Mouse (Mus musculus) midbrain, embryonic 12.5 days (tissue): ENCODE data around the gene Akap11. TPM values are rescaled to one million over a fixed set of nuclear protein-coding genes. Genes with fewer than 3 reads are reported as not detected.

Experiments
- ATAC-seq: fragments of 200-750 bp; cut with Nextera tagmentation; 2 replicates; pipeline ENCODE4 v1.8.0; 2017; ENCODE audit warnings: low read depth, moderate TSS enrichment, moderate library complexity; ENCODE audit not compliant: low FRiP score
- H3K27ac ChIP-seq: fragments of 300-500 bp; sonication (generic); replicated peaks from 2 replicates; pipeline ENCODE4 v1.5.1; 2016; ENCODE audit warnings: mild to moderate bottlenecking
- H3K27me3 ChIP-seq: fragments of 300-500 bp; sonication (generic); 2 replicates; pipeline ENCODE4 v1.6.1; 2016; ENCODE audit warnings: mild to moderate bottlenecking
- H3K36me3 ChIP-seq: fragments of 300-500 bp; sonication (generic); 2 replicates; pipeline ENCODE4 v1.6.1; 2016
- H3K4me1 ChIP-seq: fragments of 300-500 bp; sonication (generic); 2 replicates; pipeline ENCODE4 v1.6.1; 2016
- H3K4me2 ChIP-seq: fragments of 300-500 bp; sonication (generic); replicated peaks from 2 replicates; pipeline ENCODE4 v1.6.1; 2016; ENCODE audit warnings: mild to moderate bottlenecking, moderate library complexity
- H3K4me3 ChIP-seq: fragments of 300-500 bp; sonication (generic); 2 replicates; pipeline ENCODE4 v1.5.1; 2016; ENCODE audit warnings: mild to moderate bottlenecking
- H3K9ac ChIP-seq: fragments of 300-500 bp; sonication (generic); replicated peaks from 2 replicates; pipeline ENCODE4 v1.6.1; 2016; ENCODE audit warnings: mild to moderate bottlenecking, moderate library complexity
- H3K9me3 ChIP-seq: fragments of 300-500 bp; sonication (generic); 2 replicates; pipeline ENCODE4 v1.6.1; 2016; ENCODE audit warnings: mild to moderate bottlenecking
- WGBS: fragments of 180-500 bp; shearing (Covaris S2); methylation state at CpG from one replicate; pipeline ENCODE4 v1.1.7; 2016; 5-methylcytosine and 5-hydroxymethylcytosine counted together
- polyA plus RNA-seq: library from polyadenylated mRNA; unstranded; fragments of >200 nt; fragmentation: Nextera tagmentation; extraction: Ambion mirVana; gene quantifications from 2 replicates; pipeline ENCODE4 v1.2.1, GENCODE M21; 2016

Gene Akap11
- polyA plus RNA-seq, 1 experiment from 2014 or later: 35.1 TPM

DNA sequence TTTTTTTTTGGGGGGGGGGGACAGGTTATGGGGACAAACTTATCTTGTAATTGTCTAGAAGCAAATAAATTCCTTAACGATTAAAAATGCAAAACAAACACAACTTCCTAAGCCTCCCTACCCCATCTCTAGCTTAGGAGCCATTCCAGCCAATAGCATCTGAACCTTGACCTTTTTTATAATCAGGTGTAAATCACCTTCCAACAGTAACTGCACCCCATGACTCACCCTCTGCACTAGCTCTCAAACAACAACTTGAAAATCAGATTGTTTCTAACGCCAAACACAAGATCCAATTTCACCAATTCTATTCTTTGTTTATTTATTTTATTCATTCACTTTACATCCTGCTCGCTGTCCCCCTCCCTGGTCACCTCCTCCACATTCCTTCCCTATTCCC lies 10.1 kb downstream of the Akap11 start:
- H3K4me3 ChIP-seq: no peak overlapping the region
- H3K9ac ChIP-seq: no peak overlapping the region
- WGBS: 86% methylated on average over 3 of the region's 3 CpGs
- H3K27me3 ChIP-seq: no peaks in the 10 kb centered on the region
- peaks cover 4% of the 10 kb centered on the region for H3K4me1 ChIP-seq
- no peak overlapping the region for H3K27ac ChIP-seq
- H3K9me3 ChIP-seq: no peaks in the 10 kb centered on the region
- H3K4me2 ChIP-seq: no peak overlapping the region
- peaks cover 4% of the 10 kb centered on the region for H3K36me3 ChIP-seq
- no peak for ATAC-seq

DNA sequence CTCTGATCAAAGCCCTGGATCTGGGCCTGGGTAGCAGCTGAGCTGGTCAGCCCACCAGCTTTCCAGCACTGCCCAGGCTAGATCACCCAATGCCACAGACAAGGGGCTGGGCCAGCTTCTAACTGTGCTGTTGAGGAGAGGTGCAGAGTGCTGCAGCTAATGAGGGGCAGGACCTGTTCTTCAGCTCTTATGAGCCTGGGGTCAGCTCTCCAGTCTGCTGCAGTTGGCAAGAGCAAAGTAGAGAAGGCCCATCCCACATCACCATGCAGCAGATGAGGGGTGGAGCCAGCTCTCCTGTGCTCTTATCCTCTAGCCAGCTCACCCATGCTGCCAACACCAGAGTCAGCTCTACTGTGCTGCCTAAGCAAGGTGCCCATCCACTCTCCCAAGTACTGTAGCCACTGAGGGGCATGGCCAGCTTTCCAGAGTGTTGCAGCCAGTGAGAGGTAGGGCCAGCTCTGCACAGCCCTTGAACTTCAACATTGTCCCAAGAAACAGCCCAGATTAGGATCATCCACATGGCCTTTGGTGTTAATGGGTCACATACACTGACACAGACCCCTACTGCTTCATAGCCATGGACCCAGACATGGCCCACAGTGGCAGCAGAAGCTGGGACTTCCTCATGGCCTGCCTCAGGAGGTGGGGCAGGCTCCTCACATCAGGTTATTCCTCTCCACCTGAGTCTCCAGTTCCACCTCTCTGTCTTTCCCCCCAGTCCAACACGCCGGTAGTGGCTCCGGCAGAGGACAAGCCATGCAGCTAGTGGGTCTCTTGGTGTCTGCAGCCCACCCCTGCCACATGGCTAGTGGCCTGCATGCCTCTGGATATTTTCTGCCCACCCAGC lies 10.8 kb downstream of the Akap11 start:
- Histone ChIP-seq H3K36me3 (peaks cover 4% of the 10 kb centered on the region), H3K4me1 (peaks cover 4% of the 10 kb centered on the region), H3K4me2 (no peak overlapping the region), H3K9ac (no peak overlapping the region), H3K9me3 (no peaks in the 10 kb centered on the region), H3K27me3 (no peaks in the 10 kb centered on the region), H3K27ac (no peak overlapping the region), H3K4me3 (no peak overlapping the region)
- 98% methylated on average over 3 of the region's 3 CpGs for WGBS
- no peak for ATAC-seq

DNA sequence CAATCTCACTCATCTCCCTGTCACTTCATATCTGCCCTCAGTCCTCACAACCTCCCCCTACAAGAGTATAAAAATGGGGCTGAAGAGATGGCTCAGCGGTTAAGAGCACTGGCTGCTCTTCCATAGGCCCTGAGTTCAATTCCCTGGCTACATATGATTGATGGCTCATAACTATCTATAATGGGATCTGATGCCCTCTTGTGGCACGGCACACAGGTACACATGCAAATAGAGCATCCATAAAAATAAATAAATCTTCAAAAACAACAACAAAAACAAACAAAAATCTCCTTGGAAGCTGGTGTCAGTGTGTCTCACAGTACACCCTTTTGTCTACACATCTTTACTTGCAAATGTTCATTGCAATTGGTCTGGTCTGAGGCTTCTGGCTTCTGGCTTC lies 11.5 kb downstream of the Akap11 start:
- no peak for ATAC-seq

DNA sequence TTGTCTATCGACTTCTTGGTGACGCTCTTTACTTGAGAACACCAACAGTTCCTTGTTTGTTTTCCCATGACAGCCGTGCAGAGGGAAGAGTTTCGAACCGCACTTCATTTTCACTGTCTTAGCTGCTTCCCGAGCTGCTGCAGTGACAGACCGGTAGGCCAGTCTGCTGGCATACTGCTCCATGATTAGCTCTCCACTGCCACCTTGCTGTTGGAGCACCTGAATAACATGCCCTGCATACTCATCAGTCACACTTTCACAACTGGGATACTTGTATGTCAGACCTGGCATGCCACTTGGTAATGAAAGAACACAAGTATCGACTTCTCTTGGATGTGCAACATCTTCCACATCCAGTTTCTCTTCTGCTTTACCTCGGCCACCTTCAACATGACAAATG lies 25.9 kb downstream of the Akap11 start:
- WGBS: 87% methylated on average over 9 of the region's 9 CpGs
- peaks cover 67% of the 10 kb centered on the region for H3K36me3 ChIP-seq

More for the DNA sequence above, 11.5 kb downstream of the Akap11 start:
- no peak overlapping the region for H3K9ac ChIP-seq
- no peaks in the 10 kb centered on the region for H3K9me3 ChIP-seq
- peaks cover 4% of the 10 kb centered on the region for H3K36me3 ChIP-seq
- no peak overlapping the region for H3K4me2 ChIP-seq
- 95% methylated on average over 2 of the region's 2 CpGs for WGBS
- H3K4me3 ChIP-seq: no peak overlapping the region
- H3K27ac ChIP-seq: no peak overlapping the region
- no peaks in the 10 kb centered on the region for H3K27me3 ChIP-seq
- peaks cover 4% of the 10 kb centered on the region for H3K4me1 ChIP-seq

DNA sequence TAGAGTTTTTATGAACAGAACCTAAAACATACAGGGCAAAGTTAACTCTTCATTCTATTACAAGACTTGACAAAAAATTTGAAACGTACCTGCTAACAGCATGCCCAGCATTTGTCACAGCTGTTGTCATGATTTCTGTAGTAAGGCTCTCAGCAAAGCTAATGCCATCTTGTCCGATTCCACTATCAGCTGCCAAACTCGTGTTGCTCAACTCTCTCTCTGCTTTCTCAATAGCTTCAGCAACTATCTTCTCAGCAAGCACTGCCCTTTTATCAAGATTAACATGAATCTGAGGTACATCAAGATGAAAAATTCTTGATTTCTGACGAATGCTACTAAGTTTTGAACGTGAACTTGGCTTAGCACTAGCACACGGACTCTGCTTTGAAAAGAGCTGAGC lies 26.8 kb downstream of the Akap11 start:
- Histone ChIP-seq H3K4me3 (no peak overlapping the region), H3K9ac (no peak overlapping the region), H3K27ac (no peak overlapping the region), H3K27me3 (no peaks in the 10 kb centered on the region), H3K4me1 (no peaks in the 10 kb centered on the region), H3K9me3 (no peaks in the 10 kb centered on the region), H3K4me2 (no peak overlapping the region), H3K36me3 (peaks cover 74% of the 10 kb centered on the region)
- no peak for ATAC-seq
- 92% methylated on average over 6 of the region's 6 CpGs for WGBS

More for the DNA sequence above, 25.9 kb downstream of the Akap11 start:
- Histone ChIP-seq H3K27me3 (no peaks in the 10 kb centered on the region), H3K4me1 (no peaks in the 10 kb centered on the region), H3K4me3 (no peak overlapping the region), H3K4me2 (no peak overlapping the region), H3K9ac (no peak overlapping the region), H3K27ac (no peak overlapping the region), H3K9me3 (no peaks in the 10 kb centered on the region)
- ATAC-seq: no peak

DNA sequence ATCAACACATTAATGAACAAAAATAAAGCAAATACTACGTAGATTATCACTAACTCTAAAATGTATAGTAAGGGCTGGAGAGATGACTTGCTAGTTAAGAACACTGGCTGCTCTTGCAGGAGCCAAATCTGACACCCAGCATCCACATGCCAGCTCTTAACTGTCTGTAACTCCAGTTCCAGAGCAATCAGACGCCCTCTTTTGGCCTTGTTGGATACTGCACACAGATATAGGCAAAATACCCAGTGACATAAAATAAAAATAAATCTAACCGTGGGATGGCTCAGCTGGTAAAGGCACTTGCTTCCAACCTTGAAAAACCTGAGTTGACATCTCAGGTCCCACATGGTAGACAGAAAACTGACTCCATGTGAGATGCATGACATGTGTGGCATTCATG lies 36.0 kb downstream of the Akap11 start:
- peaks cover 17% of the 10 kb centered on the region for H3K36me3 ChIP-seq
- no peaks in the 10 kb centered on the region for H3K9me3 ChIP-seq
- ATAC-seq: no peak
- H3K27me3 ChIP-seq: no peaks in the 10 kb centered on the region
- no peaks in the 10 kb centered on the region for H3K4me1 ChIP-seq
- H3K27ac ChIP-seq: no peak overlapping the region
- 75% methylated on average over 3 of the region's 3 CpGs for WGBS
- no peak overlapping the region for H3K9ac ChIP-seq
- no peak overlapping the region for H3K4me3 ChIP-seq
- no peak overlapping the region for H3K4me2 ChIP-seq

DNA sequence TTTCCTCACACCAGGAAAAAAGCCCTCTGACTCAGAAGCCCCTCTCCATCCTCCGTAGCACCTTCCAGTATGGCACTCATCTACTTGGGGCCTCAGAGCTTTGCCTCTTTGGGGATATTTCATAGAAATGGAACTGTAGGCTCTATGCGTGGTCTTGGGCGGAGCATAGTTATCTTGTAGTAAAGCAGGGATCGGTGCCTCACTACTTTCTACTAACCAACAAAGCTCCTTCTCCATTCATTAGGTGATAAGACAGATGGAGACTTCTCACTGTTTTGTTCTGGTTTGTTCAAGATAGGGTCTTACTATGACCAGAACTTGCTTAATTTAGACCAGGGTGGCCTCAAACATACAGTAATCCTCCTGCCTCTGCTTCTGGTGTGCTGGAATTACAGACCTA lies 39.9 kb downstream of the Akap11 start:
- Histone ChIP-seq H3K4me2 (no peak overlapping the region), H3K27ac (no peak overlapping the region), H3K27me3 (no peaks in the 10 kb centered on the region), H3K9ac (no peak overlapping the region), H3K4me1 (no peaks in the 10 kb centered on the region), H3K36me3 (peaks cover 29% of the 10 kb centered on the region), H3K4me3 (no peak overlapping the region), H3K9me3 (no peaks in the 10 kb centered on the region)
- ATAC-seq: no peak
- WGBS: 95% methylated on average over 4 of the region's 4 CpGs

DNA sequence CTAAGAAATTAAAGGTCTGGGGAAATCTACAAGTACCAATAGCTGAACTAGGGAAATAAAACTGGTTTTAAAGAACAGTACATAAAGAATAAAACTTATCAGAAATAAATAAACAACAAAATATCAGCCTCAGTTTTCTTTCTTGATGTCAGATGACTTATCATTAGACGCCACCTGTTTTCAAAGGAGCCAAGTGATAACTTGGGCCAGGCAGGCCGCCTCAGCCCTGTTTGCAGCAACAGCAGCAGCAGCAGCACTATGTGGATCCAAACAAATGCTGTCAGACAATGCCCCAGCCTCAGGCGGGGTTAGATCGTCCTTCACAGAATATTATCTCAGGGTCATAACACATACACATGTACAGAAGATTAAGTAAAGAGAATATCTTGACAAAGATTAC lies 41.4 kb downstream of the Akap11 start:
- H3K9ac ChIP-seq: no peak overlapping the region
- 77% methylated on average over 4 of the region's 4 CpGs for WGBS
- H3K4me1 ChIP-seq: no peaks in the 10 kb centered on the region
- H3K36me3 ChIP-seq: peaks cover 26% of the 10 kb centered on the region
- H3K27ac ChIP-seq: no peak overlapping the region
- H3K4me3 ChIP-seq: no peak overlapping the region
- H3K9me3 ChIP-seq: no peaks in the 10 kb centered on the region
- H3K27me3 ChIP-seq: no peaks in the 10 kb centered on the region
- ATAC-seq: no peak
- H3K4me2 ChIP-seq: no peak overlapping the region

DNA sequence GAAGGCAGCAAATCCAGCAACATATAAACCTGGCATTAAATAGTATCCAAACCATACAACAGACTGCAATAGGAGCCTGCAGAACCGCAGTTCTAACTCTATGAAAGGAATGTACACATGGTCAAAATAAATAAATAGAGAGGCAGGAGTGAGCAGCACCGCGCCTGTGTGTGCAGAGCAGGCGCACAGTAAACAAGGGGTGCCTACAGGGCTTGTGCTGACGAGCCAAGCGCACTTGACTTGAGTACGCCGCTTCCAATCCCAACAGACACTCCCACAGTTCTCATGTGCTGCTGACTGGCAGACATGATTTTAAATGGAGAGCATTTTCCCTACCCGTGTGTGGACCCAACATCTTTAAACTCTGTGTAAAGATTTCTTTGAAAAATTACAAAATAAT lies 44.0 kb downstream of the Akap11 start:
- WGBS: 80% methylated on average over 9 of the region's 9 CpGs

DNA sequence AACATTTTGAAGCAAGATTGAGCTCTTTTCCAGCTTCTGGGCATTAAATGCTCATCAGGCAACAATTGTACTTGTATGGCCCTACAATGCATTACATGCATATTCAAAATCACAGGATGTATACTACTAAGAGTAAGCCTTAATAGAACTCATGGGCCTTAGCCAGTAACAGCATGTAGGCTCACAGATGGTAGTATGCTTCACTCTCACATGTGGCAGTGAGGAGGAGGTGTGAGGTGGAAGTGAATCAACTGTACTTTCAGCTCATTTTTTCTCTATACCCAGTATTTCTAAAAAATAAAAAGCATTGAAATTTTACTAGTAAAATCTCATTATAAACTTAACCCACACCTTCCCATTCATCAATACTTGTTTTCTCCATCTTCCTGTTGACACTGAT lies 45.2 kb downstream of the Akap11 start:
- no peak overlapping the region for H3K4me2 ChIP-seq
- no peak overlapping the region for H3K27ac ChIP-seq
- H3K36me3 ChIP-seq: peaks cover 26% of the 10 kb centered on the region
- no peak overlapping the region for H3K4me3 ChIP-seq
- ATAC-seq: no peak
- no peaks in the 10 kb centered on the region for H3K4me1 ChIP-seq
- no peak overlapping the region for H3K9ac ChIP-seq
- H3K9me3 ChIP-seq: no peaks in the 10 kb centered on the region
- no peaks in the 10 kb centered on the region for H3K27me3 ChIP-seq

More for the DNA sequence above, 44.0 kb downstream of the Akap11 start:
- Histone ChIP-seq H3K4me2 (no peak overlapping the region), H3K9me3 (no peaks in the 10 kb centered on the region), H3K36me3 (peaks cover 26% of the 10 kb centered on the region), H3K4me1 (no peaks in the 10 kb centered on the region), H3K27ac (no peak overlapping the region), H3K27me3 (no peaks in the 10 kb centered on the region), H3K4me3 (no peak overlapping the region), H3K9ac (no peak overlapping the region)
- ATAC-seq: no peak

DNA sequence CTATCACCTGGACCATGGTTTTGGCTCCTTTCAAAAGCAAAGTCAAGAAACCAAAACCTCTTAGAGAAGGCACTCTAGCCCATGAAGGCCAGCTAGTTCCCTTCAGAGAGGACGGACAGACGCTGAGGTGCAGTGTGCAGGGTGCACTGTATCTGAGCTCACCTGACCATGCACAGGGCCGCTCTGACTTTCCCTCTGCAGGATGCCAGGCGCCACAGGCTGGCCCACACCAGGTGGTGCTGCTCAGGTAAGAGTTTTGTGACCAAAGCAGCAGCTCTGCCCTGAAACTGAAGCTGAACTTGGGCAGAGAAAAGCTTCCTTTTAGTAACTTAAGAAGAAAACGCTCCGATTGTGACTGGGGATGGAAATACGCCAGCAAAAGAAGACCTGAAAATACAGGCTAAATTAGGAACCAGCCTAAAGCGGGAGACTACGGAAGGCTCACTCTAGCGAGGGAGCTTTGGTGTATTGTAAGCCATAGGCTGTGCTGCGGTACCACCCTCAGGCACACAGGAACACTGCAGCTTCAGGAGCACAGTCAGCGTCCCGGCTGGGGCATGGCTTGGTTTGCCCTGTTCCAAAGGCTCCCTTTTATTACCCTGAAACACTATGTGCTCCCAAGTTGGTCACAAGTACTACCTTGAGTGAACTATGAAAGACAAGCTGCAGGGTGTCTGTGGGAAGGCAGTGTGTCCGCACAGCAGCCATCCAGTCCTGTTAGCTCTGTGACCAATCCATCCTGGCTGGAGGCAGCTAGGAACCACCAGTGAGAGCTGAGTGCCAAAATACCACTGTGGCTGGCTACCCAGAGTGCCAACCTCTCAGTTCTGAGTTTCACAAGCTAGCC lies 54.0 kb downstream of the Akap11 start:
- 23% methylated on average over 14 of the region's 14 CpGs for WGBS
- Histone ChIP-seq H3K9ac (no peak overlapping the region), H3K4me2 (no peak overlapping the region), H3K4me3 (no peak overlapping the region), H3K27me3 (no peaks in the 10 kb centered on the region), H3K4me1 (no peaks in the 10 kb centered on the region), H3K9me3 (no peaks in the 10 kb centered on the region), H3K27ac (no peak overlapping the region), H3K36me3 (no peaks in the 10 kb centered on the region)
- peak; percentile 82 for ATAC-seq

DNA sequence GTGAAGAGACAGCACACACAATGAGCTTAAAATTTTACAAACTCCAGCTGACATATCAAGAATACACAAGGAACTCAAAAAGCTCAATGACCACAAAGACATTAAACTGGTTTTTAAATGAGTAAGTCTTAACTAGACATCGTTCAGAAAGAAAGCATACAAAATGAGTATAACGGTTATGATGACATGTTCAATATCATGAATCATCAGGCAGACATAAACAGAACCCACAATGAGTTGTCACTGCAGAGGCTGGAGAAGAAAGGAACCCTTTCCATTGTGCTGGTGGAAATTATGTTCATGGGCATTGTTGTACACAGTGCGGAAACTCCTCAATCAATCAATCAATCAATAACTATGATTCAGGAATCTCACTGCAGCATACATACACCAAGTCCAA lies 62.5 kb downstream of the Akap11 start:
- no peaks in the 10 kb centered on the region for H3K4me1 ChIP-seq
- no peaks in the 10 kb centered on the region for H3K9me3 ChIP-seq
- ATAC-seq: no peak
- H3K4me3 ChIP-seq: no peak overlapping the region
- 95% methylated on average over 3 of the region's 3 CpGs for WGBS
- no peak overlapping the region for H3K4me2 ChIP-seq
- no peak overlapping the region for H3K27ac ChIP-seq
- no peaks in the 10 kb centered on the region for H3K27me3 ChIP-seq
- H3K9ac ChIP-seq: no peak overlapping the region
- H3K36me3 ChIP-seq: no peaks in the 10 kb centered on the region
